Mouse (Mus musculus) left cerebral cortex, adult 9 months (tissue): Measurements from ENCODE around the gene Phactr1.
A peak's percentile ranks its signal among the peaks of the same experiment; 100 is the strongest.

ENCODE experiments used
- DNase-seq, 2 experiments: peaks; one replicate each; pipeline ENCODE4 v3.0.0; 2022; ENCODE audit warnings: low spot score in 2 of 2

Phactr1 gene

GRCm38 (mm10) chr13:42973561-42973960 is 293.1 kb downstream of the Phactr1 start:
- DNase-seq = no peak

GRCm38 (mm10) chr13:42973961-42974360 is 293.5 kb downstream of the Phactr1 start:
- no peak for DNase-seq

- no peak for DNase-seq
These were observed 294.1 kb downstream of the Phactr1 start for GRCm38 (mm10) chr13:42974506-42974905.

GRCm38 (mm10) chr13:42976144-42976543 is 295.7 kb downstream of the Phactr1 start:
- no peak for DNase-seq

- peak in 1 of 2 experiments; percentile 35 for DNase-seq
These were observed 296.5 kb downstream of the Phactr1 start for GRCm38 (mm10) chr13:42976967-42977366.

GRCm38 (mm10) chr13:42980581-42980980 is 300.2 kb downstream of the Phactr1 start:
- no peak for DNase-seq

GRCm38 (mm10) chr13:42982646-42983045 is 302.2 kb downstream of the Phactr1 start:
- DNase-seq = no peak

- DNase-seq = no peak
These were observed 305.4 kb downstream of the Phactr1 start for GRCm38 (mm10) chr13:42985806-42986205.

GRCm38 (mm10) chr13:42987931-42988579 is 307.6 kb downstream of the Phactr1 start:
- no peak for DNase-seq

GRCm38 (mm10) chr13:42989481-42989880 is 309.1 kb downstream of the Phactr1 start:
- no peak for DNase-seq

- DNase-seq = no peak
These were observed 309.6 kb downstream of the Phactr1 start for GRCm38 (mm10) chr13:42990051-42990450.

- DNase-seq = no peak
These were observed 310.2 kb downstream of the Phactr1 start for GRCm38 (mm10) chr13:42990493-42991111.

- no peak for DNase-seq
These were observed 310.7 kb downstream of the Phactr1 start for GRCm38 (mm10) chr13:42991164-42991563.

- DNase-seq = no peak
These were observed 311.9 kb downstream of the Phactr1 start for GRCm38 (mm10) chr13:42992306-42992705.

- no peak for DNase-seq
These were observed 313.9 kb downstream of the Phactr1 start for GRCm38 (mm10) chr13:42994276-42994675.

- no peak for DNase-seq
These were observed 315.8 kb downstream of the Phactr1 start for GRCm38 (mm10) chr13:42996188-42996587.

GRCm38 (mm10) chr13:42999287-42999686 is 318.9 kb downstream of the Phactr1 start:
- no peak for DNase-seq

GRCm38 (mm10) chr13:43005131-43005579 is 324.7 kb downstream of the Phactr1 start:
- no peak for DNase-seq

- no peak for DNase-seq
These were observed 328.0 kb downstream of the Phactr1 start for GRCm38 (mm10) chr13:43008466-43008865.

- no peak for DNase-seq
These were observed 329.2 kb downstream of the Phactr1 start for GRCm38 (mm10) chr13:43009596-43009995.

- no peak for DNase-seq
These were observed 331.1 kb downstream of the Phactr1 start for GRCm38 (mm10) chr13:43011516-43011915.

GRCm38 (mm10) chr13:43013984-43014383 is 333.6 kb downstream of the Phactr1 start:
- DNase-seq = no peak

- no peak for DNase-seq
These were observed 335.3 kb downstream of the Phactr1 start for GRCm38 (mm10) chr13:43015768-43016167.
